Mouse (Mus musculus): ENCODE measurements at regions not wholly inside any gene's neighbourhood (a gene's known extent, or its start where the extent isn't known, plus 50 kb on each side); places are given as distances from the start of the nearest gene placed in this dataset.

DNA sequence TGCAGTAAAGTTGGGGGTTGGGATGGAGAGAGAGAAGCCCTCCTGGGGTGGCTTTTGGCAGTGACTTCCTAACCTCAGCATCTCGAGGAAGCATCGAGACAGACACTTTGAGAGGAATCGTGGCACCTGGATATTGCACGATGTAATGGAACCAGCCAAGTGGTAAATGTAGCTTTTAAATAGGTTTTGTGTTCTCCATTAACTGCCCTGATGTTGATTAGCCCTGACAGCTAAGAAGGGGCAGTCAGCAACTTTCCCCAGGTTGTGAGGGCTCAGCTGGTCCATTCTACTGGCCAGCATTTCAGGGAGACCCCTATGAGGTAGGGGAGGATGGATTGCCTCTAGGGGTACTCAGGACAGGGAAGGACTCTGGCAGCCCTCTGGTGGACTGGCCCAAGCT is 104.7 kb upstream of the Grik3 start:
- TF ChIP-seq CTCF (IDR thresholded peaks at IDR 0.05; ENCODE audit: low read depth, low read length) (no peak), POLR2A (IDR thresholded peaks at IDR 0.05; ENCODE audit: extremely low read depth, insufficient read depth, low read length) (no peak)
